Mouse (Mus musculus) 3134 (cell line): ENCODE results near the gene Ahr.

Source experiments
- DNase-seq: peaks from one replicate; pipeline ENCODE4 v3.0.0-alpha.2; 2011; ENCODE audit warnings: low spot score; ENCODE audit not compliant: insufficient read length; ENCODE audit errors: extremely low read depth

Gene Ahr

DNA sequence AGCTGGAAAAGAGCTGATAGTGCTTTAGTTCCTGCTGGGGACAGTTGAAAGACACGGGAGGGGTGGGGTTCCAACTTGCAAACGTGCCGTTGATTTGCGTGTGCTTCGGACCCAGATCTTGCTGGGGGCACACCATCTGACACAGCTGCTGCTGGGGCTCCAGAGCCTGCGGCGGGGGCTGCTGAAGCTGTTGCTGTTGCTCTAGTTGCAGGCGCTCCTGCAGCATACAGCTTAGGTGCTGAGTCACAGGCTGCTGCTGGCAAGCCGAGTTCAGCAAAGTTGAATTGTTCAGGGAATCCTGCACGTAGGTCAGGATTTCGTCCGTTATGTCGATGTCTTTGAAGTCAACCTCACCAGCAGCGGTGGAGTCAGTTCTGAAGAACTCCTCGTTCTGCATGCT is 30.8 kb downstream of the Ahr start:
- no peak for DNase-seq

DNA sequence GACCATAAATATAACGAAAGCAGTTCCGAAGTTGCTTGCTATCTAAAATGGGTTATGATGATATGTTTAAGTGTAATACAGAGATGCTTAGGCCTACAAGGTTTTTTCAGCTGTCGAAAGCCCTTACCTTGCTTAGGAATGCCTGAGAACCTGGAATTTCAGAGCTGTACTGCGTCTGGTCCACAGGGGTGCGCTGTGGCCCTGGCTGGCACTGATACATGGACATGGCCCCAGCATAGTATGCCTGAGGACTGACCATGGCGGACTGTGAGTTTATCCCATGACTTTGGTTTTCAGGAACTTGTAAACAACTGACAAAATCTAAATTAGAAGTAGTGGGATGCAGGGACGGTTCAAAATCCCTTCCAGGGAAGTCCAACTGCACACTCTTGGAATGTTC is 31.3 kb downstream of the Ahr start:
- DNase-seq: no peak

DNA sequence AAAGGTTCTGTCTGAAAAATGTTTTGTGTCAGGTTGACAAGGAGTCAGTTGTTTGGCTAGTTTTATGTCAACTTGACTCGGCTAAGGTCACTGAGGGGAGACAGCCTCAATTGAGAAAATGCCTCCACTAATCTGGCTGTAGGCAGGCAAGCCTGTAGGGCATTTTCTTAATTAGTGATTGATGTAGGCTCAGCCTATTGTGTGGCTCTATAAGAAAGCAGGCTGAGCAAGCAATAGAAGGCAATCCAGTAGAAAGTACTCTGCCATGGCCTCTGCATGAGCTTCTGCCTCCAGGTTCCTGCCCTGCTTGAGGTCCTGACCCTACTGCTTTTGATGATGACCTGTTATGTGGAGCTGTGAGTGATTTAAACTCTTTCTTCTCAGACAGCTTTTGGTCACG is 33.4 kb downstream of the Ahr start:
- DNase-seq: no peak

DNA sequence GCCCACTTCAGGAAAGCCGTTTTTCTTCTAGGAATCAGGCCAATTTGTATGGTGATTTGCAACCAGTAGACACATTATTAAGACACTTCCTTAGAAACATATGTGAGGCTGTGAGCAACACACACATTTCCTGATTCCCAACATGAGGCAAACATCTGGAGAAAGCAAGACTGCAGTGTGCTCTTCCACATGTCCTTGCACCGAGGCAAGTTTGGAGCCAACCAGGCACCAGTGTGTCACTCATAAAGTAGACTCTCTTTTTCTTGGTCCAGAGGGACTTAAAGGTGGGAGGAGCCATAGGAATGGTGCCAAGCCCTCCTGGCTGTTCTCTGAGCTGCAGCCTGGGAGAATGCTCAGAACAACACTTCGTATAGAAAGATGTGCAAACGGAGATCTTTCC is 39.6 kb downstream of the Ahr start:
- no peak for DNase-seq

DNA sequence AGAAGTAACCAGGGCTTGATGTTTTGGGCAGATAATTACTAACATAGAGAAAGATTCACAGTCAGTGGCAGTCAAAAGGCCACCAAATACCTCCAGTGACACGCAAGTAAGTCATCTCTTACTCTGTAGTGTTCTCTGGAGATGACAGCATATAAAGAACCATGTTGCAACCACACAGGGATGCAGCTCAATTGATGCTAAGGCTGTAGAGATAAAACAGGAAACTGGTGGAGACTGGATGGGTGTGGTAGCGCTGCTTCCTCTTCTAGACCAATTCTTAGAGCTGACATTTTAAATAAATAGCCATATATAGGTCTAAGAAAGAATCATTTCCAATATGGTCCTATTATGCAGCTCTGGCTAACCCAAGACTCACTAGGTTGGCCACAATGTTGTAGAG is 54.1 kb downstream of the Ahr start:
- DNase-seq: no peak

DNA sequence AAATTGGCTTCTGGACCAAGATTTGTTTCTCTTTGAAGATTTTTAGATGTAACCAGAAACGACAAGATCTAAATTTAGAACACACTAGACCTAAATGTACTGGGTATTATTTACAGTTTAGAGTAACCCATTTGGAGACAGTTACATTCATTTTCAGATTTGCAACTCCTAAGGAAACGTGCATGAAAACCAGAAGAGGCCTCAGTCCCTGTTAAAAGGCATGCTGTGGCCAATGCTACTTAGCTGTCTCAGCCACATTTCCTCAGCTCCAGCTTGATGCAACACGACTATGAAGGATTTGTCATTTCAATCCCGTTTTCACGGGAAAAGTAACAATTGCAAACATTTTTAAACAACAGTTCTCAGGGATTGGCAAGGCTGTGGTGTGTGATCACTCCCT is 55.9 kb downstream of the Ahr start:
- DNase-seq: no peak

DNA sequence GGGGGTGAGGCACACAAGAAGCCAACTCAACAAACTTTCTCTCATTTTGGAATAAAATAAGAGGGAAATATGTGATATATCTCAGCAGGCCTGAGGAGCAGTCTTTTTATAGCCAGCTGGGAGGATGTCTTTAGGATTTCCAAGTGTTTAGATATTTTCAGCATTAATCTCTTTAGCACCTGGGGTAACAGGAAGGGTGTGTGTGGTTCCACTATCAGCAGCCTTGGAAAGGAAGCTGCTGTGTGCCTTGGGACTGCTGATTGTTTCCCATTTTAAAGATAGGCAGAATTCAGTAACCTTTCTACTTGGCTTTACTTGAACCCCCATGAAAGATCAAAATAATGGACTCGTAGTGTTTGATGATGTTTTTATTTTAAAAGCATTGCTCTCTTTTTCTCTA is 71.4 kb downstream of the Ahr start:
- DNase-seq: no peak

DNA sequence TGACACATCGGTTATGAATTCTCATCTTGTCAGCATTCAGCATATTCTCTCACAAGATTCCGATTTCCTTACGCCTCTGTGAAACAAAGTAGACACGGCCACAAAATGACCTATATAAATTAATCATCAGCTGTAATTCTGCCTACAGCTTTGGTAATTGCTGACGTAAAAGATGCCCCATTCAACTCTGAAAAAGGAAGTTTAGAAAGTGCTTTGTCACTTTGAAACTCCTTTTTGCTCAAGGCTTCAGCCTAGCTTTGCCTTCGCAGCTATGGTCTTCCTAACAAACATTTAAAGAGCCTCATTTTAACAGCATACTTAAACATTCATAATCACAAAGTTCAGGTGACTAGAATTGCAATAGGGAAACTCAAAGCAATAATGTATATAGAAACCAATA is 72.2 kb downstream of the Ahr start:
- no peak for DNase-seq

DNA sequence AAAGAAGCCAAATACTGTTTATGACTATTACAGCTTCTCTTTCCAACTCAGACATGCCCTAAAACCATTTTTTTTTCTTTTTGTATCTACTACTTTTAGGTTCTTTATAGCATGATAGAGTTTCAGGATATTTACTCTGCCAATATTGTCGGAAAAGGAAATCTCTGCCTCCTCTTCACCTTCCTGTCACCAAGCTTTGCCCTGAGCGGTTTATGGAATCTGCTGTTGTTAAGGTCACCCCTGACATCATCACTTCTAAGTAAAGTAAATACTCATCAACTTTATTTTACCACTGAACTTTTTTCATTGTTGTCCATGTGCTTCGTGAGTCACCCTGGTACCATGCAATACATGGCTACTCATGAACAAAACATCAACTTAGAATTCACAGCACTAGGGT is 75.2 kb downstream of the Ahr start:
- no peak for DNase-seq
